Mouse (Mus musculus) adrenal gland, postnatal 14 days (tissue): ENCODE measurements around the gene Cnr1. TPM values are rescaled to one million over a fixed set of nuclear protein-coding genes. Genes with fewer than 3 reads are reported as not detected.

Experiments
- DNase-seq: peaks from one replicate; pipeline ENCODE4 v3.0.0; 2021; ENCODE audit warnings: mixed read lengths
- total RNA-seq: library from RNA; stranded (reverse); gene quantifications from 2 replicates; pipeline ENCODE4 v1.2.3, GENCODE M21; 2021

Gene Cnr1
- total RNA-seq, 1 experiment from 2014 or later, result 27.6 TPM

DNA sequence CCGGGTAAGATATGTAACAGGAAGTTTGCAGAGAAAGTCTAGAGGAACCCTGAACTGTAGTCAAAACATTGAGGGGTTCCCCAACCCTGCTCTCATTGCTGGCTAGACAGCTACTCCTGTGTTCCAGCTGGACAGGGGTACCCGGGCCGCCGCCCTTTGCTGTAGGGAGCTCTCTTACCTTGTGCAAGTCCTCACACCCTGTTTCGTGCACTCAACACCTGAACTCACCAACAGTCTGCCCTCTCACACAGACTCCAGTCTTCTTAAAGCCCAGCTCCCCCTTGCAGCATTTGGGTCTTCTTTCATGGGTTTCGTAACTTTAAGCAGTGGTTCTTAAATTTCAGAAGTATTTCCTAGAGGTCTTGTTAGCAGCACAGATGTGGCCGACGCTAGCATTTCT is 7.0 kb downstream of the Cnr1 start:
- DNase-seq, result no peak

DNA sequence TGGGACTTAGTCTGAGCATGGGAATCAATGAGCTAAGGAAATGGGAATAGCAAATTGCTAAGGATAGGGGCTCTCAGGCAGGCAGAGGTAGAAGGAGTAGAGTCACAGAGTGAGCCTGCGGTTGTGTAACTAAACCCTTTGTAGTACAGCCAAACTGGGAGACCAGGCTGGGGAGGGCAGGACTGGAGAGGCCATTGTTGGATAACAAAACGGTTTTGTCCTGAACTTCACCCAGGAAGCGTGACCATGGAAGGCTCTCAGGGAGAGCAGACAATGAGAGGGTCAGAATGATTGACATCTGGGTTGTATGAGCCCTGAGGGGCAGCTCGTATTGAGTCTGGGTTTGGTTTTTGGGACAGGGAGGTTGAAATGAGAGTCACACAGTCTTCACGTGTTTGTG is 17.2 kb downstream of the Cnr1 start:
- DNase-seq, result no peak

DNA sequence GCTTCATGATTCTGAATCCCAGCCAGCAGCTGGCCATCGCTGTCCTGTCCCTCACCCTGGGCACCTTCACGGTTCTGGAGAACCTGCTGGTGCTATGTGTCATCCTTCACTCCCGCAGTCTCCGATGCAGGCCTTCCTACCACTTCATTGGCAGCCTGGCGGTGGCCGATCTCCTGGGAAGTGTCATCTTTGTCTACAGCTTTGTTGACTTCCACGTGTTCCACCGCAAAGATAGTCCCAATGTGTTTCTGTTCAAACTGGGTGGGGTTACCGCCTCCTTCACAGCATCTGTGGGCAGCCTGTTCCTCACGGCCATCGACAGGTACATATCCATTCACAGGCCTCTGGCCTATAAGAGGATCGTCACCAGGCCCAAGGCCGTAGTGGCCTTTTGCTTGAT is 19.5 kb downstream of the Cnr1 start:
- no peak for DNase-seq

DNA sequence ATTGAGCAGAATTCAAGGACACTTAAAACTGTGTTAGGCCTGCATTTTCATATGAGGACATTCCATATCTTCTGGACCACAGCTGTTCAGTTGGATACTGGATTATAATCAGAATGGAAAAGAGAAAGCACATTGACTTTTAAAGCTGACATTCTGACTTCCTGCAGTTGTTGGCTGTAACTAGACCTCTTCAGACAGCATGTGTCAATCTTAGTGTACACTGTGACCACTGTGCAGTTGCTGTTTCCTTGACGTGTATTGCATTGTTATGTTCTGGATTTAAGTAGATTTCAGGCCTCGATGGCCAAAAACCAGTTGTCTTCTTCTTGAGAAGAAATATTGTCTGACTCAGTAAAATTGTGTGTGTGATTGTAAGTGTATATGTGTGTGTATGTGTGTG is 21.3 kb downstream of the Cnr1 start:
- DNase-seq, result no peak

DNA sequence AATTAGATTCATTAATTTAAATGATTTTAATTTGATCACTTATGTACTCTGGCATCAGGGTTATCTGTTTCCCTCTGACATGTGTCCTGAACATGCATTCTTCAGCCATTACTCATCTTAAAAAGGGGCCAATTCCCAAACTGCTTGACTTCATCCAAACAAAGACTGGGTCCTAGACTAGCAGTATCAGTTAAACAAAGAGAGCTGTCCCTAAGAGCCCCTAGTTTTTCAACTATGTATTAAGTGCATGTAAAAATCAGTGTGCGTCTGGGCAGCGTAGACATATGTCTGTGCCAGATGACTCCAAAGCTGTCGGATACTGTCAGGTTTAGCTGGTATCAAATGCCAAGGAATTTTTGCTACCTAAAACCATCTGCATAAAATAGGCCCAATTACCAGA is 23.2 kb downstream of the Cnr1 start:
- no peak for DNase-seq

GRCm38 (mm10) chr4:33957398-33957797 is 33.0 kb downstream of the Cnr1 start:
- DNase-seq, result no peak

DNA sequence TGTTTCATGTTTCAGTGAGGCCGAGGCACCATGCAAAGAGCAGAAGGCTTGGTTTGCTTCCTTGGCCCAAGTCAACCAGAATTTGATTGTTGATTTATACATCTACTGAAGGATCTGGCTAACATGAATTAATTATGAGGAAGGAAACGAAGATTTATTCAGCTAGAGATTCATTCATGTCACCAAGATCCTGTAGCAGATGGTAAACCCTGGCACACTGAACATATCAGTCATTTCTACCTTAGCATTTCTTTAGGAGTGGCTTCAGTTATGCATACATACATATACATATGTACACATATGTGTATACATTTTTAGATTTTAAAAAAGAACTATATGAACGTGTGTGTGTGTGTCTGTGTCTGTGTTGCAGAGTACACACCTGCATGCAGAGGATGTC is 34.1 kb downstream of the Cnr1 start:
- no peak for DNase-seq

GRCm38 (mm10) chr4:33959841-33960240 is 35.4 kb downstream of the Cnr1 start:
- no peak for DNase-seq

GRCm38 (mm10) chr4:33970726-33971125 is 46.3 kb downstream of the Cnr1 start:
- no peak for DNase-seq

DNA sequence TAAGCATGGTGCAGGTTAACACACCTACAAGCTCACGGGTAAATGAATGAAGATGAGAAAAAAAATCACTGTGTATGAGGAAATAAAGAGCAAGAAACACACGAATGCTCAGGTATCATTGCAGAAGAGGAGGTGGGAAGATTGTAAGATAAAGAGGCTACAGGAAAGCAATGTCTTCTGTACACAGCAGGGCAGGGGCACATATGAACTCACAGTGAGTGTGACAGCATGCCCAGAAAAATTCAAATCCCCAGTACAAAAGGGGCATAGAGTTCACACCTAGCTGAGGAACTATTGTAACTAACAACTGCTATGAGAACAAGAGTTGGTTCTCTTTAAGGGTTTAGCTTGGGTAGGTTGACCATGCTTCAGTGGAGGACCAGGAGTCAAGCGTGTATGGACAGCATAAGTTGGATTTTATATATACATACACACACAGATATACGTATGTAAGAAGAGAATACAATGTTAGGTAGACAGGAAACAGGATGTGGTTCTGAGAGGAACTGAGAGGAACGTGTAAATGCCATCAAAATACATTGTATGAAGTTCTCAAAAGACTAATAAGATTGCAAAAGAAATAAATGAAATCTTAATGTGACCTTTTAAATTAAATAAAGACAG is 64.2 kb downstream of the Cnr1 start:
- no peak for DNase-seq

DNA sequence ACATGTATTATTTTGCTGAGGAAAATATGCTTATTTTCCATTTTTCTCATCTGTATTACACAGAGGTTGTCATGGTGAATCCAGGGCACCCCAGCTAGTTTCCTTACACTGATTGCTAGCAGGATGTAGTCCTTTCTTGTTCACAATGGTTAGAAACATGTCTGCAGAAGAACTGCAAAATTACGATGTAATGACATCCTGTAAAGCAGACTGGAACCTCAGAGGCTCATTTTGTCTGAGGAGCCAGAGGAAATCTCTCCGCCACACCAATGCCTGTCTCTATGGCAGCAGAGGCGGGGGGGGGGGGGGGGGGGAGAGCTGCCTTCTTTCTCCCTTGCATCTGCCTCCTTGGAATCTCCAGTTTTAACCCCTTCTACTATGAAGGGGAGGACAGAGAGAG is 68.3 kb downstream of the Cnr1 start:
- DNase-seq, result no peak

DNA sequence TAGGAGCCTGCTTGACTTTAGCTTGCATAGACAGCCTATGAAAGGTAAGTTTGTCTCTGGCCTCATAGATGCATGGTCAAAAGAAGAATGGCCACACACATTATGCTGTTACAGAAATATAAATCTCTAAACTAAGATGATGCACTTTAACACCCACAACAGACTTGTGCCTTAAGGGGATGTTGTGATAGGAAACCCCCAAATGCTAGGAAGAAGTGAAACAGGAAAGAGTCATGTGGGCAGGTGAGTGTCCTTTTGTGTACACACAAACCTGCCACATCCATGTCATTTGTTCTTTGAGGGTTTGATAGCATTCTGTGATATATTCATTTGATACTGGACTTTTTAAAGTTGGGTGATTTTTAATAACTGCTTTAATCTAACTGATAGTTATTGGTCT is 72.0 kb downstream of the Cnr1 start:
- no peak for DNase-seq

Other genes starting within 250 kb of the Cnr1 start
- 0.30 TPM in 2 replicates for gene Spaca1, start 125.6 kb downstream of the Cnr1 start, total RNA-seq